Mouse (Mus musculus): ENCODE measurements around the gene Gabbr1. TPM values are rescaled to one million over a fixed set of nuclear protein-coding genes. Genes with fewer than 3 reads are reported as not detected.

Gene Gabbr1
- polyA plus RNA-seq, 1 experiment from 2014 or later, result 6.1 TPM

- WGBS, result 94% methylated on average over 4 of the region's 4 CpGs
- Histone ChIP-seq H3K9ac (replicated peaks; ENCODE audit: low read length) (no peak overlapping the region), H3K4me1 (ENCODE audit: control insufficient read depth, insufficient read depth, low read length) (no peaks in the 10 kb centered on the region), H3K27me3 (ENCODE audit: control insufficient read depth, insufficient read depth, low read length) (no peaks in the 10 kb centered on the region), H3K36me3 (replicated peaks; ENCODE audit: control insufficient read depth, insufficient read depth, low read depth, low read length) (no peaks in the 10 kb centered on the region), H3K4me3 (ENCODE audit: low read depth, low read length) (no peak overlapping the region), H3K27ac (replicated peaks; ENCODE audit: low read depth, low read length) (peak overlapping the region; percentile 94; the same call in 1 of the 2 replicates), H3K4me2 (ENCODE audit: low read depth, low read length) (no peak overlapping the region), H3K9me3 (replicated peaks; ENCODE audit: control insufficient read depth, low read length) (no peaks in the 10 kb centered on the region)
- ATAC-seq (replicated peaks; ENCODE audit: insufficient number of reproducible peaks, low FRiP score, low TSS enrichment, low read depth), result no peak
- no peak for DNase-seq (ENCODE audit: low spot score)
Measured at GRCm38 (mm10) chr17:37027486-37027885, 18.3 kb upstream of the Gabbr1 start.

- 2% methylated on average over 10 of the region's 10 CpGs for WGBS
- DNase-seq (ENCODE audit: low spot score), result peak; percentile 58
- Histone ChIP-seq H3K4me1 (ENCODE audit: control insufficient read depth, insufficient read depth, low read length) (no peaks in the 10 kb centered on the region), H3K27ac (replicated peaks; ENCODE audit: low read depth, low read length) (peak overlapping the region; percentile 94), H3K9ac (replicated peaks; ENCODE audit: low read length) (peak overlapping the region; percentile 59), H3K9me3 (replicated peaks; ENCODE audit: control insufficient read depth, low read length) (no peaks in the 10 kb centered on the region), H3K27me3 (ENCODE audit: control insufficient read depth, insufficient read depth, low read length) (no peaks in the 10 kb centered on the region), H3K36me3 (replicated peaks; ENCODE audit: control insufficient read depth, insufficient read depth, low read depth, low read length) (no peaks in the 10 kb centered on the region), H3K4me2 (ENCODE audit: low read depth, low read length) (peak overlapping the region; percentile 41), H3K4me3 (ENCODE audit: low read depth, low read length) (peak overlapping the region; percentile 27)
- ATAC-seq (replicated peaks; ENCODE audit: insufficient number of reproducible peaks, low FRiP score, low TSS enrichment, low read depth), result no peak; the same call in 1 of the 2 replicates
Measured at GRCm38 (mm10) chr17:37028212-37028611, 17.6 kb upstream of the Gabbr1 start.

- ATAC-seq (replicated peaks; ENCODE audit: insufficient number of reproducible peaks, low FRiP score, low TSS enrichment, low read depth) (peak; percentile 98), DNase-seq (ENCODE audit: low spot score) (peak; percentile 99)
- WGBS, result 0% methylated on average over 14 of the region's 14 CpGs
- peak overlapping the region; percentile 59 for H3K9ac ChIP-seq (replicated peaks; ENCODE audit: low read length)
- no peaks in the 10 kb centered on the region for H3K27me3 ChIP-seq (ENCODE audit: control insufficient read depth, insufficient read depth, low read length)
- H3K4me3 ChIP-seq (ENCODE audit: low read depth, low read length), result peak overlapping the region; percentile 24
- no peaks in the 10 kb centered on the region for H3K36me3 ChIP-seq (replicated peaks; ENCODE audit: control insufficient read depth, insufficient read depth, low read depth, low read length)
- H3K27ac ChIP-seq (replicated peaks; ENCODE audit: low read depth, low read length), result peak overlapping the region; percentile 94
- H3K4me1 ChIP-seq (ENCODE audit: control insufficient read depth, insufficient read depth, low read length), result no peaks in the 10 kb centered on the region
- peak overlapping the region; percentile 41 for H3K4me2 ChIP-seq (ENCODE audit: low read depth, low read length)
- no peaks in the 10 kb centered on the region for H3K9me3 ChIP-seq (replicated peaks; ENCODE audit: control insufficient read depth, low read length)
Measured at GRCm38 (mm10) chr17:37028683-37029120, 17.1 kb upstream of the Gabbr1 start.

- no peak overlapping the region for H3K9ac ChIP-seq (replicated peaks; ENCODE audit: low read length)
- 67% methylated on average over 7 of the region's 8 CpGs for WGBS
- H3K9me3 ChIP-seq (replicated peaks; ENCODE audit: control insufficient read depth, low read length), result no peaks in the 10 kb centered on the region
- peak overlapping the region; percentile 24 for H3K4me3 ChIP-seq (ENCODE audit: low read depth, low read length)
- H3K4me2 ChIP-seq (ENCODE audit: low read depth, low read length), result peak overlapping the region; percentile 33
- no peaks in the 10 kb centered on the region for H3K27me3 ChIP-seq (ENCODE audit: control insufficient read depth, insufficient read depth, low read length)
- H3K4me1 ChIP-seq (ENCODE audit: control insufficient read depth, insufficient read depth, low read length), result no peaks in the 10 kb centered on the region
- DNase-seq (ENCODE audit: low spot score) (no peak), ATAC-seq (replicated peaks; ENCODE audit: insufficient number of reproducible peaks, low FRiP score, low TSS enrichment, low read depth) (peak; percentile 15; the same call in 1 of the 2 replicates)
- H3K36me3 ChIP-seq (replicated peaks; ENCODE audit: control insufficient read depth, insufficient read depth, low read depth, low read length), result no peaks in the 10 kb centered on the region
- peak overlapping the region; percentile 94 for H3K27ac ChIP-seq (replicated peaks; ENCODE audit: low read depth, low read length)
Measured at GRCm38 (mm10) chr17:37029162-37029561, 16.6 kb upstream of the Gabbr1 start.

DNA sequence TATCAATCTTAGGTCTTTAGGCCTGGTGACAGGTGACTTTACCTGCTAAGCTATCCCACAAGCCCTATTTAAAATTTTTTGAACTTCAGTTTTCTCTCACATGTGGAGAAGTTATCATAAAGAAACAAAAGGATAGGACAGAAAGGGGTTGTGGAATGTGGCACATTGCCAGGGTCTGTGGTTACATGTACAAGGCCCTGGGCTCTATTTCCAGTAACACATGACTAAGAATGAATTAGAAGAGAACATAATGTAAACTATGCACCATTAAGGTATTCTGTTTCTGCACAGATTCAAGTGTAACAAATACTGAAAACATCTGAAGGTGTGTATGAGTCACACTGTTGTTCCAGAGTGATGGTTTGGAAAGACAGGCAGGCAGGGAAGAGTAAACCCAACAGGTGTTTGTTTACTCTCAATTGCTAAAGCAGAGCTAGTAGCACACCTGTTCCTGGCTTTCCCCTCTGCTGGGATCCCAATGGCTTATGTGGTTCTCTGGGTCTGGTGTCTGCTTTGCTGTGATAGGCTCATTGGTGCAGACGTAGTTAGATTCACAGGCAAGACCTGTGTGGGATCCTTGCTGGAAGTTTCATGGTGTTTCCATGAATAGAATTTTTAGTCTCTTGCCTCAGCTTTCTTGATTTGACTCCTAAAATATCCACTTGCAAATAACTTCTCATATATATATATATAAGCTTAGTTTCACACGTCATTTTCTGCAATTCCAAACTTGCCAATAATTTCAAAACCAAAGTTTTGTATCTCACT, 6.5 kb upstream of the Gabbr1 start:
- H3K36me3 ChIP-seq (replicated peaks; ENCODE audit: control insufficient read depth, insufficient read depth, low read depth, low read length), result no peaks in the 10 kb centered on the region
- no peak for ATAC-seq (replicated peaks; ENCODE audit: insufficient number of reproducible peaks, low FRiP score, low TSS enrichment, low read depth)
- H3K9ac ChIP-seq (replicated peaks; ENCODE audit: low read length), result no peak overlapping the region
- no peak overlapping the region for H3K4me2 ChIP-seq (ENCODE audit: low read depth, low read length)
- no peaks in the 10 kb centered on the region for H3K4me1 ChIP-seq (ENCODE audit: control insufficient read depth, insufficient read depth, low read length)
- H3K27ac ChIP-seq (replicated peaks; ENCODE audit: low read depth, low read length), result no peak overlapping the region
- no peak for DNase-seq (ENCODE audit: low spot score)
- no peak overlapping the region for H3K4me3 ChIP-seq (ENCODE audit: low read depth, low read length)
- WGBS, result 73% methylated on average over 2 of the region's 2 CpGs
- H3K9me3 ChIP-seq (replicated peaks; ENCODE audit: control insufficient read depth, low read length), result no peaks in the 10 kb centered on the region
- H3K27me3 ChIP-seq (ENCODE audit: control insufficient read depth, insufficient read depth, low read length), result no peaks in the 10 kb centered on the region

DNA sequence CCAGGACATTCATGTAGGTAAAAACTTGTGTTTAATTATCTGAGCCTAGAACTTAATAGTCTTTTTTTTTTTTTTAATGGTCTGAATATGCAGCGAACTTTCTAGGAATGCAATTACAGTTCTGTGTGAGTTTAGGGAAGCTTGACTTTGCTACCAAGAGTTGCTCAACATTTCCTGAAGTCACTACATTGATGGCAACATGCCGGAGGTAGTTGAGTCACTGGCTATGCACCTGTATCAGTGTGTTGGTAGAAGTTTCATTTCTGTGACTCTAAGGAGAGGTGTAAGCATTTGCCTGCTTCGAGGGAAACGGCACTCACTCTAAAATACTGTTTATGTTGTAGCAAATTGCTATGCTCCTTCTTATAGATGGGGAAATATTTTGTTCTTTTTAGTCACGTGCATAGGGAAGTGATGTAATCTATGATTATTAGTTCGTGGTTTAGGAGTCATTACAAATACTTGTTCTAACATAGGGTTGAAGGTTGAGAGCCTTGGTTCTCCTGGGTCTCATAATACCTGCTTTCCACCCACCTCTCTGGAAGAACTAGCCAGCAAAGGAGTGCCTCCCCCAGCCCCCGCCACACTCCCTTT, 1.0 kb upstream of the Gabbr1 start:
- ATAC-seq (replicated peaks; ENCODE audit: insufficient number of reproducible peaks, low FRiP score, low TSS enrichment, low read depth), result no peak
- peak overlapping the region; percentile 87; the same call in 1 of the 2 replicates for H3K4me2 ChIP-seq (ENCODE audit: low read depth, low read length)
- 77% methylated on average over 7 of the region's 7 CpGs for WGBS
- H3K9ac ChIP-seq (replicated peaks; ENCODE audit: low read length), result peak overlapping the region; percentile 89; the same call in 1 of the 2 replicates
- H3K9me3 ChIP-seq (replicated peaks; ENCODE audit: control insufficient read depth, low read length), result no peaks in the 10 kb centered on the region
- no peaks in the 10 kb centered on the region for H3K27me3 ChIP-seq (ENCODE audit: control insufficient read depth, insufficient read depth, low read length)
- H3K27ac ChIP-seq (replicated peaks; ENCODE audit: low read depth, low read length), result no peak overlapping the region
- H3K36me3 ChIP-seq (replicated peaks; ENCODE audit: control insufficient read depth, insufficient read depth, low read depth, low read length), result no peaks in the 10 kb centered on the region
- no peak for DNase-seq (ENCODE audit: low spot score)
- H3K4me3 ChIP-seq (ENCODE audit: low read depth, low read length), result peak overlapping the region; percentile 88
- peaks cover 4% of the 10 kb centered on the region; the same call in 1 of the 2 replicates for H3K4me1 ChIP-seq (ENCODE audit: control insufficient read depth, insufficient read depth, low read length)

DNA sequence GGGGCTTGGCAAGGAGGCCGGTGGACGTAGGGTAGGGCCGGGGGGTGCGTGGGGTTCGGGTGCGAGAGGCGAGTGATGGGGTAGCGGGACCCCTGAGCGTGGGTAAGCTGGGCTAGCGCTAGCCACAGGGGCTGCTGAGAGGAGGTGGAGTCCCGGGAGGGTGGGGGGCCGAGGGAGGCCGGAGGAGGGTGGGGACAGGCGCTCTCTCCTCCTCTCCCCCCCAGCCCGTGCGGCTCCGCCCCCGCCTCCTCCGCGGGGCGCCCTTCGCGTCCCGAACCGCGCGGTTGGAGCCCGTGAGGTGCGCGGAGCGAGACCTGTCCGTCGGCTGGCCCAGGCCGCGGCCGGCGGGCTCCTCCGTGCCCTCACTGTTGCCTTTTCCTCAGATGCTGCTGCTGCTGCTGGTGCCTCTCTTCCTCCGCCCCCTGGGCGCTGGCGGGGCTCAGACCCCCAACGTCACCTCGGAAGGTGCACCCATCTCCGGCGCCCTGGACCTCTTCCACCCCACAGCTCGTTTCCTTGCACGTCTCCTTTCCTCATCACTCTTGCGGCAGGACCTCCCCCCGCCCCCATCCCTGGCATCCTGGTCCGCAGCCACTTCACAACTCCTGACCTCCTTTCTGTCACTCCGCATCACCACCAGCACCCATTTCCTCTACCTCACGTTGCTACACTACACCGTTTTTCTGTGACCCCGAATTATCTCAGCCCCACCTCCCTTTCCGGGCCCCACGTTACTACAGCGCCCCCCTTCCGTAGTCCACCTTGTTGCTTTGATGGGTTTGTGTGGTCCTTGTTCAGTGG, 746 bp downstream of the Gabbr1 start:
- H3K36me3 ChIP-seq (replicated peaks; ENCODE audit: control insufficient read depth, insufficient read depth, low read depth, low read length), result no peaks in the 10 kb centered on the region
- DNase-seq (ENCODE audit: low spot score), result peak; percentile 72
- H3K27me3 ChIP-seq (ENCODE audit: control insufficient read depth, insufficient read depth, low read length), result no peaks in the 10 kb centered on the region
- peak overlapping the region; percentile 76 for H3K27ac ChIP-seq (replicated peaks; ENCODE audit: low read depth, low read length)
- 0% methylated on average over 43 of the region's 58 CpGs for WGBS
- peak; percentile 60 for ATAC-seq (replicated peaks; ENCODE audit: insufficient number of reproducible peaks, low FRiP score, low TSS enrichment, low read depth)
- H3K9me3 ChIP-seq (replicated peaks; ENCODE audit: control insufficient read depth, low read length), result no peaks in the 10 kb centered on the region
- H3K4me3 ChIP-seq (ENCODE audit: low read depth, low read length), result peak overlapping the region; percentile 88
- peak overlapping the region; percentile 87 for H3K4me2 ChIP-seq (ENCODE audit: low read depth, low read length)
- H3K4me1 ChIP-seq (ENCODE audit: control insufficient read depth, insufficient read depth, low read length), result peaks cover 4% of the 10 kb centered on the region; the same call in 1 of the 2 replicates
- H3K9ac ChIP-seq (replicated peaks; ENCODE audit: low read length), result peak overlapping the region; percentile 89
